Mouse (Mus musculus) cortical plate, adult 2 months (tissue): ENCODE data around the gene Ldlrad3. TPM values are rescaled to one million over a fixed set of nuclear protein-coding genes. Genes with fewer than 3 reads are reported as not detected.

ENCODE experiments used
- H3K27ac ChIP-seq: fragments of 200-500 bp; 2 replicates; pipeline ENCODE4 v1.5.1; 2012; ENCODE audit warnings: low read length, control low read depth, inconsistent platforms; ENCODE audit not compliant: insufficient read depth
- H3K4me1 ChIP-seq: fragments of 200-500 bp; 2 replicates; pipeline ENCODE4 v1.6.1; 2011; ENCODE audit warnings: low read length; ENCODE audit not compliant: control insufficient read depth, insufficient read depth
- H3K4me3 ChIP-seq: fragments of 200-500 bp; 2 replicates; pipeline ENCODE4 v1.5.1; 2011; ENCODE audit warnings: mild to moderate bottlenecking, low read length, control low read depth; ENCODE audit not compliant: insufficient read depth
- CTCF ChIP-seq: fragments of 200-500 bp; IDR thresholded peaks from 2 replicates; pipeline ENCODE4 v1.5.1; 2011; ENCODE audit warnings: mild to moderate bottlenecking, control low read depth, low read length; ENCODE audit not compliant: insufficient read depth; ENCODE audit errors: extremely low read depth
- POLR2A ChIP-seq: fragments of 200-500 bp; IDR thresholded peaks from 2 replicates; pipeline ENCODE4 v1.6.1; 2011; ENCODE audit warnings: mild to moderate bottlenecking, low read length, control low read depth; ENCODE audit not compliant: insufficient read depth; ENCODE audit errors: extremely low read depth
- polyA plus RNA-seq: library from polyadenylated mRNA; depleted of rRNA; stranded (reverse); fragments of >200 nt; gene quantifications from 2 replicates; pipeline ENCODE4 v1.2.3, GENCODE M21; 2012

The Ldlrad3 gene
- polyA plus RNA-seq, 1 experiment = 8.7 TPM

GRCm38 (mm10) chr2:102134510-102135262 lies 51.5 kb downstream of the Ldlrad3 start:
- no peak for TF ChIP-seq POLR2A
- TF ChIP-seq CTCF = no peak
- H3K27ac ChIP-seq = peak overlapping the region; percentile 36
- peaks cover 14% of the 10 kb centered on the region for H3K4me1 ChIP-seq
- H3K4me3 ChIP-seq = no peak overlapping the region

GRCm38 (mm10) chr2:102132945-102133558 lies 53.1 kb downstream of the Ldlrad3 start:
- H3K27ac ChIP-seq = peak overlapping the region; percentile 14; the same call in 1 of the 2 replicates
- no peak overlapping the region for H3K4me3 ChIP-seq
- TF ChIP-seq CTCF (no peak), POLR2A (no peak)
- H3K4me1 ChIP-seq = peaks cover 11% of the 10 kb centered on the region

GRCm38 (mm10) chr2:102130198-102130845 lies 55.9 kb downstream of the Ldlrad3 start:
- TF ChIP-seq POLR2A (no peak), CTCF (no peak)
- Histone ChIP-seq H3K4me1 (peaks cover 12% of the 10 kb centered on the region), H3K27ac (no peak overlapping the region), H3K4me3 (no peak overlapping the region)

GRCm38 (mm10) chr2:102129235-102129634 lies 57.0 kb downstream of the Ldlrad3 start:
- Histone ChIP-seq H3K4me3 (no peak overlapping the region), H3K27ac (no peak overlapping the region), H3K4me1 (peaks cover 6% of the 10 kb centered on the region)
- TF ChIP-seq CTCF = no peak
- no peak for TF ChIP-seq POLR2A

GRCm38 (mm10) chr2:102128500-102129030 lies 57.6 kb downstream of the Ldlrad3 start:
- H3K27ac ChIP-seq = no peak overlapping the region
- TF ChIP-seq CTCF (no peak), POLR2A (no peak)

GRCm38 (mm10) chr2:102127791-102128387 lies 58.3 kb downstream of the Ldlrad3 start:
- TF ChIP-seq CTCF = no peak
- TF ChIP-seq POLR2A = no peak
- Histone ChIP-seq H3K27ac (no peak overlapping the region), H3K4me3 (no peak overlapping the region), H3K4me1 (peaks cover 4% of the 10 kb centered on the region; the same call in 1 of the 2 replicates)

More at GRCm38 (mm10) chr2:102128500-102129030, 57.6 kb downstream of the Ldlrad3 start:
- Histone ChIP-seq H3K4me3 (no peak overlapping the region), H3K4me1 (peaks cover 6% of the 10 kb centered on the region; the same call in 1 of the 2 replicates)

GRCm38 (mm10) chr2:102127221-102127620 lies 59.0 kb downstream of the Ldlrad3 start:
- no peak overlapping the region for H3K27ac ChIP-seq
- no peak overlapping the region for H3K4me3 ChIP-seq
- TF ChIP-seq POLR2A (no peak), CTCF (no peak)
- H3K4me1 ChIP-seq = peaks cover 4% of the 10 kb centered on the region; the same call in 1 of the 2 replicates

GRCm38 (mm10) chr2:102126076-102126475 lies 60.1 kb downstream of the Ldlrad3 start:
- Histone ChIP-seq H3K4me3 (no peak overlapping the region), H3K27ac (no peak overlapping the region), H3K4me1 (peaks cover 4% of the 10 kb centered on the region; the same call in 1 of the 2 replicates)
- no peak for TF ChIP-seq CTCF
- no peak for TF ChIP-seq POLR2A

- no peak for TF ChIP-seq POLR2A
- no peak for TF ChIP-seq CTCF
- H3K27ac ChIP-seq = no peak overlapping the region
- no peak overlapping the region for H3K4me3 ChIP-seq
- peaks cover 4% of the 10 kb centered on the region; the same call in 1 of the 2 replicates for H3K4me1 ChIP-seq
These were observed 61.1 kb downstream of the Ldlrad3 start for GRCm38 (mm10) chr2:102125042-102125441.
